Mouse (Mus musculus) spleen, adult 12 weeks (tissue): ENCODE measurements around the gene Cisd1.

Source experiments
- DNase-seq: peaks from one replicate; pipeline ENCODE4 v3.0.0; 2022; ENCODE audit warnings: low spot score

The Cisd1 gene

DNA sequence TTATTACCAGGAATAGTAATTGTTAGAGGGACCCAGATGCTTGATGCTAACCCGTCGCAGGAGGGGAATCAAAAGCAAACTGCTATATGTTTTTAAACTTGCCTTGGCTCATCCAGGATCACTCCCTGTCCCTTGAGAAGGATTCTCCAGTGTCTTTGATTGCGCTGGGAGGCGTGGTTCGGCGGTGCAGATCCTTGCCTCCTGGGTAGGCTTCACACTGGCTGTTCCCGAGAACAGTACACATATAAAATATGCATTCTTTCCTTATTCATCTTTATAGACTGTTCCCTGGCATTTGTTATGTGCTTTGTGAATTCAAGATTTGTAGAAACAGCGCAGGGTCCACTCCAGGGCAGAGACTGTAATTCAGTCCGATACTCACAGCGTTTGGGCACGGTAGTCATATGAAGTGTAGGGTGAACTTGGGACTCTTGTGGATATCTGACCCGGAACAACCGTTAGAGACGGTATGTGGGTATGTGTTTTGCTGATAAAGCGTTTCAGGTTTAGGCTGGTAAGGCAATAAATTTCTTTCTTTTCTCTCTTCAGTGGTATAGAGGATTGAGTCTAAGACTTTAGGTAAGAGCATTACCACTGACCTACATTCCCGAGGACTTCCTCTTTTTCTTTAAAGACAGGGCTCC, 4.0 kb upstream of the Cisd1 start:
- DNase-seq = no peak

DNA sequence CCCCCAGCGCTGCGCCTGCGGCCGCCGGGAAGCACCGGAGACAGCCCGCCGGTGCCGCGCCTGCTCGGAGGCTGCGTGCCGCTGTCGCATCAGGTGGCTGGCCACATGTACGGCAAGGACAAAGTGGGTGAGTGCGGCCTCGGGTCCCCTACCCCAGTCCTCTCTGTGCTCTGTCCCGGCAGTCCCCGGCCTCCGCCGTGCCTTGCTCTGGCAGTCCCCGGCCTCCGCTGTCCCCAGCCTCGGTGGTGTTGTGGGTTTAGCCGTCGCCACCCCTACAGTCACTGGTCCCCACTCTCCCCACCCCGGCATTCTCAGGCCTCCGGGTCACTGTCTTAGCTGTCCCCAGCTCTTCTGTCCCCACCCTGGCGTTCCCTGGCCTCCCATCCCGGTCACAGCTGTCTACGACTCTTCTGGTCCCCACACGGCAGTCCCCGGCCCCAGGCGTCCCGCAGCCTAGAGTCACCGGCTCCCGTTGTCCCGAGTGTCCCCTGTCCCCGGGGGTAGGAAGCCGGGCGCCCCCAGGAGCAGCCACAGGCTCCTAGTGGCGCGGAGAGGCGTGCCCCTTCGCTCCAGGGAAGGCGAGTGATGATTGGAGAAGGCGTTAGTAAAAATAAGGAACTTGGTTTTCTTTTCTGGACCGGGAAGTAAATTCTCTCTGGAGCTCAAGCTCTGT, 3.3 kb upstream of the Cisd1 start:
- peak; percentile 31 for DNase-seq

DNA sequence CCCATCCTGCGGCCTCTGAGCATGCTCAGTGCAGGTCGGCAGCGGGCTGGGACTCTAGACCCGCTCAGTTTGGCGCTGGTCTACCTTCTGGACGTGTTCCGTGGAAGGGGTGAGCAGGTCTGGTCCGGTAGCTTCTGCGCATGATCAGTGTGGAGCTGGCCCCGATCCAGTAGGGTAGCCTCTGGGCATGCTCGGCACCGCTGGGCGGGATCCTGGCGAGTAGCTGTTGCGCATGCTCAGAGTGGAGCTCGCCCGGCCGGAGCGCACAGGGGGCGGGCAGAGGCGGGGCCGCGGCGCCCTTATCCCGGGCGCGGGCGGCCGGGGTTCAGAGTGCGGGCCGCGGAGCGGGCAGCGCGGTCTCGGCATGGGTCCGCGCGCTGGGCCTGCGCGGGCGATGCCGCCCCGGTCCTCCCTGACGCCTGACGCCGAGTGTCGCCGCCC, 2.8 kb upstream of the Cisd1 start, which contains the start of gene Ipmk:
TSS of gene Ipmk (plus strand) at position 255 of the 441 bp plus-strand sequence.
- peak; percentile 96 for DNase-seq

DNA sequence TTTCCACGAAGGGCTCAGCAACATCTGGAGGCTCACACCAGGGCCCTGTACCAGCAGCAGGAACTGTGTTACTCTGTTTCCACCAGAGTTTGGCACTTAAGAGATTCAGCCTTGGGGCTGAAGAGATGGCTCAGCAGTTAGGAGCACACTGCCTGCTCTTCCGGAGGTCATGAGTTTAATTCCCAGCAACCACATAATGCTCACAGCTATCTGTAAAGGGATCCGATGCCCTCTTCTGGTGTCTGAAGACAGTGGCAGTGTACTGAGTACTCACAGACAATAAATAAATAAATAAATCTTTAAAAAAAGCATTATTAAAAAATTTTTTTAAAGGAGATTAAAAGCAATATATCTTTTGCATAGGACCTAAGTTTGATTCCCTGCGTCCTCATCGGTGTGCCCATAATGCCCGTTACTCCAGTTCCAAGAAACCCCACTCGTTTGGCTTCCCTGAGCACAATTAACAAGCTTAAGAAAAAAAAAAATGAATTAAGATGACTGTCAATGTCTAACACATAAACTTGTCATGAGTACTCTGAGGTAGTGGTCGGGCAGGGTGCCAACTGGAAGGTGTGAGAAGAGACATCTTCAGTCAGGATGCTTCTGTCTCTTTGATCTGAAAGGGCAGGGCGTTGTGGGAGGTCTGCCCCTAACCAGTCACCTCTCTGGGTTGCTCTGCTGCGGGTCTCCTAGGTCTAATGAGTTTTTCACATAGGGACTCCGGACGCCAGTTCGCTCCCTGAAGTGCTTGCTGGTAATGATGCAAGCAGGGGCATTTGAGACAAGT, 2.2 kb upstream of the Cisd1 start:
- DNase-seq = no peak

DNA sequence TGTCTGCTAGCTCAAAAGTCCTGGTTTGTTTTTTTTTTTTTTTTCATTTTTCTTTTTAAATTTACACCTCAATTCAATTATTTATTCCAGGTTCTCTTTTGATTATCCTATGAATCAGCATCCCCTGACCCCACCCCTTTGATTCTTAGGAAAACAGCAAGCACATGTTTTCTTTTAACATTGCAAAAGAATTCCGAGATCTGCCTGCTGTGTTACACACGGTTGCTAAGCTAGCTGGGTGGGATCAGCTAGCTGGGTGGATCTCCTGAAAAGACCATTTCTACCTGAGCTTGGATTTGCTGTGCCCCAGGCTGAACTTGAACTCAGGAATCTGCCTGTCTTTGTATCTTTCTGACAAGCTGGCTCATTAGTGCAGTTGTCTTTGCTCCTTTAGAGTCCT, 1.4 kb upstream of the Cisd1 start:
- DNase-seq = no peak

DNA sequence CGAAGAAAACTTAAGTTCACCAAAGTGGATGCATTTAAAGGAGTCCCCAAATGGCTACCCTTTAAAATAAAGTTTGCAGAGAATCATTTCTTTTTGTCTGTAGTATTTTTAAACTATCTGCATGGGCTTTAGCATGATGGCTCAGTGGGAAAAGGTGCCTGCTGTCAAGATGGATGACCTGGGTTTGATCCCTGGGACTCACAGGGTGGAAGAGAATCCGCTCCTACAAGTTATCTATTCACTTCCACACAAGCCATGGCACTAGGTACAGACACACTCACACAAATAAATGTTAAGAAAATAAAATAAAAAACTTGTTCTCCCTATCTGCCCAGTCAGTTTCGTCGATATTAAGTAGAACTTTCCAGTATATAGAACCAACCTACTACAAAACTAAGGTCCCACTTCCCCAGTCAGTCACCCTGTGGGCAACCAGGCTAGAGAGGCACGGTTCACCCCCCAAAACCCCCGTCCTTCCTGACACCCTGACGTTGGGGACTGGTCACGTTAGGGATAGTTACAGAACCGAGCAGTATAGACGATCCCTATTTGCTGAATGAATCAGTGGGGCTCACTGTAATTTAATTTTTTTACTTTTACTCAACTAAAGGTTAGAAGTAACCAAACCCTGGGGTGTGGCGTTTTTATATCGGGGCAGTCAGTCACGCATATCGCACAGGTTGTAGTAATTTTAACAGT, 1.0 kb downstream of the Cisd1 start:
- no peak for DNase-seq

DNA sequence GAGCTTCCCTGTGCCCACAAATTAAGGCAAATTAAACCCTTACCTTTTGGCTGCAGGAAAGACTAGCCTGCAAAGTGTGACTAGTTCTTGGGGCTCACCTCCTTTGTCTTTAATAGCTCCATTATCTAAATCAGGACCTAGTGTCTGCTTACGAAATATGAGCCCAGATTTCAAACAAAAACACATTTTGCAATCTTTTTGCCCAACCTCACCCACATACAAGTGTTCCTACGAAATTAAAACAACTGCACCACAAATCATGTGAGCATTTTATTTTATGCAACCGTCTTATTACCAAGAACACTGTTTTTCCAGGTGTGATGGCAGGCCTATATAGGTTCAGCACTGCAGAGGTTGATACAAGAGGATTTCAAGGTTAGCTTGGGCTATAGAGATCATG, 1.6 kb downstream of the Cisd1 start:
- no peak for DNase-seq

DNA sequence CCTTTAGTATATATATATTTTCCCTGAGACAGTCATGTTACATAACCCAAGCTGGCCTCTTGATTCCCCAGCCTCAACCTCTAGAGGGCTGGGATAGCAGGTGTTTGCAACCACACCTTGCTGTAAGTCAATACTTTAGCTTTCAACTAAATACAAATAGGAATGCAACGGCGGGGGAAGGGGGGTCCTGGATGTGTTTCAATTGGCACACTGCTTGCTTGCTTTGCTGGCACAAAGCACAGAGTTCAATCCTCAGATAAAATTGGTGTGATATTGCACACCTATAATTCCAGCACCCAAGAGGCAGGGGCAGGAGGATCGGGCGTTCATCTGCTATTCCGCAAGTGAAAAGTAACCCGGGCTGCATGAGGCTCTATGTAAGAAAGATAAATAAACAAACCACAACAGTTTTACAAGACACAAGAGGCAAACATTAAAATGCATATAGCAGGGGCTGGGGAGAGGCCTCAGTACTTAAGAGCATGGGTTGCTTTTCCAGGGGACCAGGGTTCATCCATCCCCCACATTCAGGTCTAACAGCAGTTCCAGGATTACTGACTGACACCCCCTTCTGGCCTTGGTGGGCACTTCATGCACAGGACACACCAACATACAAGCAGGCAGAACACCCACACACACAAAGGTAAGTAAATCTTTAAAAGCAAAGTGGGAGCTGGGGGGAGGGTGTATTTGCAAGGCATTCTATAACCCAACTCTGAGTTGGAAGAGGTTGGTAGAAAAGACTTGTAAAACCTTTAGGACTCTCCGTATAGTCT, 2.5 kb downstream of the Cisd1 start:
- no peak for DNase-seq

DNA sequence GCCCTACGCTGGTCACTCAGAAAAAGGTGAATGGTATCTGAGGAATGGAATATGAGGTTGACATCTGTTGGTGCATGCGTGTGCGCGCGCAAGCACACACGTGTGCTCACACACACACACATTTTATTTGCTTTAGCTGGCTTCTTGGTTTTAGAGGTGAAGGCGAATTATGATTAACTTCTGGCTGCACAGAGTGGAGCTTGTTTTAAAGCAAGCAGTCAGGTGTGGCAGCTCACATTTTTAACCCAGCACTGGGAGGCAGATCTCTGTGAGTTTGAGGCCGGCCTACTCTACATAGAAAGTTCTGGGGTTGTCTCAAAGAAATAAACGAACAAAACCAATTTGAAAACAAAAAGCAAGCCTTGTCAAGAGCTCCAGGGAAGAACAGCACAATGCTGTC, 3.5 kb downstream of the Cisd1 start:
- DNase-seq = no peak

DNA sequence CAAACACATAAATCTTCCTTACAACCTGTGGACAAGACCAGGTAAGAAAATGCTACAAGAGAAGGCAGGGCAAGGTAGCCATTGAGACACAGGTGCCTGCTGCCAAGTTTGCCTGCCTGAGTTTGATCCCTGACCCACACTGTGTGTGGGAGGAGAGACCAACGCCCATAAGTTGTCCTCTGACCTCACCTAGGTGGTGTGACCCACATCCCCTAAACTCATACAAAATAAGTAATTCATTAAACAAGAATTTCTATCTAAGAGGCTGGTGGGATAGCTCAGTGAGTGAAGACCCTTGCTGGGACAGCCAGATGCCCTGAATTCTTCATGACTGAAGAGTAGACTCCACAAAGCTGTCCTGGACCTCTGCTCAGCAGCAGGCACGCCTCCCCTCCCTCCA, 4.6 kb downstream of the Cisd1 start:
- no peak for DNase-seq

DNA sequence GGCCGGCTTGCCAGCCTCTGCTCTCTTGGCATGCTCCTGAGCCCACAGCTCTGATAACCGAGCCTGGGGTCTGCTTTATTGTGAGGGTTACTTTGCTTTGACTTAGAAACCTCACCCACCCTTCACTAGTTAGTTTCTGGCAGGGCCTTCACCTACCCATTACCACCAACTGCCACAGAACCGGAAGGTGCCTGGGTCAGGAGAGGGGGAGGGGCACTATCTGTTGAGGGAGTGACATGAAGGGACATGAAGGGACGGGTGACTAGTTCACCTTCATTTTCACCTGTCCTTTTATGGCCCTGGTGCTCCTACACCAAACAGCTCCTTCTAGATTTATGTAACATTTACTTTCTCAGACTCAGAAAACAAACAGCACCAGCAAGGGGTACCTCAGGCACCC, 5.3 kb downstream of the Cisd1 start:
- no peak for DNase-seq

DNA sequence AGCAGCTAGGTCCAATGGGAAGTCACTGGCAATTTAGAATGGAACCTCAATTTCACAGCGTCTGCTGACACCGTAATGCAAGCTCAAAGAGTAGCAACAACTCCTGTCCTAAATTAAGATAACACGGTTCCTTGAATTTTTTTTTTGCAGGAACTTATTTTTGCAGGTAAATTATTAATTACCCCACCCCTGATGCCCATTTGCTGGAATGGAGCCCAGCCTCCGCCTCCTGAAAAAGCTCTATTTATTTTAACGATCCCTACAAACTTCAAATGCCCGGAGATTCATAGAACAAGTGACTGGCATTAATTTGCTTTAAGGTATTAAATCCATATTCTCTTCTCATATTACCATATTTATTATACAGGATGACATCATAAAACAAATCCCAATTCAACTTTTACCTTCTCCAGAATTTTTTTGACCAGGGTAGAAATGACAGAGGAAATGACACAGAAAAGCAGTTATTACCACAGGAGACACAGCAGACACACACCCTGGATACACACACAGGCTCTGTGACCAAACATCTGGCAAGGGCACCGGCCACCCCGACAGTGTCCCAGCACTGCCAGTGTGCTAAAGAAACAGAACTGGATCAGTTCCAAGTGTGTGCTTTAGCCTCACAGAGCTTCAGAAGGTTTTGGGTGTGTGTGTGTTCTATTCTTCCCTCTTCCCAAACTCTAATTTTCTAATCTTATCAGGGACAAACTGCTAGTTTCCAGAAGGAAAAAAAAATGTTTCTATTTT, 6.4 kb downstream of the Cisd1 start:
- no peak for DNase-seq

DNA sequence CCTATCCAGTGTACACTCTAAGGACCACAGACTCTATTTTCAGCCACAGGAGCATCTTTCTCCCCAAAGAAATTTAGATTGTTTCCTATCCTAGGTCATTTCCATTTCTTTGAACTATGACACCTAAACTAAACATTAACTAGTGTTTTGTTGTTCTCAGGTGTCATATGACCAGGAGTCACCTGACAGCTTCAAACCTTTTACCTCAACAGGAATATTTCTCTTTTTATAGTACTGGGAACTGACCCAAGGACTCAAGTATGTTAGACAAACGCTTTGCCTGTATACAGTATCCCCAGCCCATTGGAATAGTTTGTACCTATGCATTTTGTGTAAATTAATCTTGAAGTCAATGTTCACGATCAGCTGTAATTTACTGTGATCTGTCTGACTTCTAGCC, 7.0 kb downstream of the Cisd1 start:
- no peak for DNase-seq

DNA sequence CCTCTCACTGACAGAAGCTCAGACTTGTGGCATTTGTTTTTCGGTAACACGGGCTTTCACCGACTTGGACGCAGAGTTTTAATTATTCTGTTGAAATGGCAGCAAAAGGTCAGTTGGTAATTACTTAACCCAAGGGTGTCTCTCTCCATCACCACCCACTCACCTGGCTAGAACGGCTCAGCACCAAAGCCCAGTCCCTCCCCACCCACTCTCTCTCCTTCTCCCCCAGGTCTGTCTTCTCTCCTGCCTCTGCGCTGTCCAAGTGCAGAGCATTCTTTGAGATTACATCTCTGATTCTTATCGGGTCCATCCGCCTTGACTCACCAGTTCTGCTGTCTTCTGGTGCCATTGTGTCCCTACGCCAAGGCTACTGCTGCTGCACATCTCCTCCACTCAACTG, 11.9 kb downstream of the Cisd1 start:
- DNase-seq = no peak

DNA sequence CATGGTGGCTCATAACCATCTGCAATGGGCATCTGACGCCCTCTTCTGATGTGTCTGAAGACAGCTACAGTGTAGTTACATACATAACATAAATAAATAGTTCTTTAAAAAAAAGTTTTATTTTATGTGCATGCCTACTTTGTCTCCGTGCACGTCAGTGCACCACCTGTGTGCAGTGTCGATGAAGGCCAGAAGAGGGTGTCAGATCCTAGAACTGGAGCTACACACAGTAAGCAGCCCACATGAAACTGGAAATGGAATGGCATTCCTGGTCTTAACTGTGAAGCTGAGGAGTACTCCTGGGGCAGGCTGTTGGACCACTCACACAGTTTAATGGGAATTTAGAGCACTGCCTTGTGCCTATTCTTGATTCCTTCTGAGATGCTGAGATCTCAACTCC, 12.4 kb downstream of the Cisd1 start:
- DNase-seq = no peak

DNA sequence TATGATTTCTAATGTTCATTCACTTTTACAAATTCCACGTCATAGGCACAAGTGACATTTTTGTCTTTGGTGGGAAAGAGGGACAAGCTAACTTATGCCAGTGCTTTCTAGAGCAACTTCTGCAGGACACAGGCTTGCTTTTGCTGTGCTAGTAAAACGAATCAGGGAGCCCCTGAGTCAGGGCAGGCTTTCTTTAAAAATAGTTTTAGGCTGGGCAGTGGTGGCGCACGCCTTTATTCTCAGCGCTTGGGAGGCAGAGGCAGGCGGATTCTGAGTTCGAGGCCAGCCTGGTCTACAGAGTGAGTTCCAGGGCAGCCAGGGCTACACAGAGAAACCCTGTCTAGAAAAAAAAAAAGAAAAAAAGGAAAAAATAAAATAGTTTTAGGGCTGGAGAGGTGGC, 12.8 kb downstream of the Cisd1 start:
- no peak for DNase-seq

DNA sequence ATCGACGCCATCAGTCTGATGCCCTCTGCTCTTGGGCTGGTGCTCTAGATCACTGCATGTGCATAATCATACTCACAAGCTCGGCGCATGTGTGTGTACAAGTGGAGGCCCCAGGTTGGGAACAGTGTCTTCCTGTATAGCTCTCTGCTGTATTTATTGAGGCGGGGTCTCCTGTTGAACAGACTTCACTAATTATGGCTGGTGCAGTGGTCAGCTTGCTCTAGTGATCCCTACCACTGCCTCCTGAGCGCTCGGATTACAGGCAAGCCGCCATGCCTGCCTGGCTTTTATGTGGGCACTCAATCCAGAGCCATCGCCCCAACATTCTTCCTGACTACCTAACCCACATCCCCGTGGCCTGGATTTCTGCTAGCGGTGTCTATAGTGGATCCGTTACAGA, 14.7 kb downstream of the Cisd1 start:
- no peak for DNase-seq

DNA sequence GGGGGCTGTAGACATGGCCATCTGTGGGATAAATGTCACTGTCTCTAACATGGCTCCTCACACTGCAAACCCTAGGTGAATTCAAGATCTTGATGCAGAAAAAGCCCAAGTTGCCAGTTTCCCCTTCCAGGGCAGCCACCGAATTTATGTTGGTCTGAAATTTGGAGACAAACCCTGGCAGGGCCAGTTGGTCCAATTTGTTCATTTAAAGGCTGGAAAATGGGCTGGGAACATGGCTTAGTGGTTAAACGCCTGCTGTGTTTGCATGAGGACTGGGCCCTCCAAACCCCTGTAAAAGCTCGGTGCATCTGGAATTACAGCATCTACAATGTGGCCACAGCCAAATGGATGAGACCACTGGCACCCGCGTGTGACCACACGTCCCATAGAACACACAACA, 15.5 kb downstream of the Cisd1 start:
- no peak for DNase-seq

DNA sequence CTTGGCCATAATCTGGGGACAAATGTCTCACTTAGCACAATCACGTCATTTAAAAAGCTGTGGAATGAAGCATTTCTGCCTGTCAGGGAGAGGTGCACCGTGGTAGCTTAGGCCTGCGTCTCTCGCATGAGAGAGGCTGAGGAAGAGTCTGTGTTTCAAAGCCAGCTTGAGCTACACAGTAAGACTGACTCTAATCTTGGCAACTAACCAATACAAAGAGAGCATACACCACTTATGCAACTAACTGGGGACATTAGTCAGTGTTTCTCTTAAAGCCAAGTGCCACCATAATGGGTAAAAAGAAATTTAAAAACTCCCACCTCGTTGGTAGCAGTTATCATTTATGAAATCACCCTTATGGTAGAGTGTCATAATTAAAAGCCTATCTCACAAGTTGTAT, 15.9 kb downstream of the Cisd1 start:
- DNase-seq = no peak

DNA sequence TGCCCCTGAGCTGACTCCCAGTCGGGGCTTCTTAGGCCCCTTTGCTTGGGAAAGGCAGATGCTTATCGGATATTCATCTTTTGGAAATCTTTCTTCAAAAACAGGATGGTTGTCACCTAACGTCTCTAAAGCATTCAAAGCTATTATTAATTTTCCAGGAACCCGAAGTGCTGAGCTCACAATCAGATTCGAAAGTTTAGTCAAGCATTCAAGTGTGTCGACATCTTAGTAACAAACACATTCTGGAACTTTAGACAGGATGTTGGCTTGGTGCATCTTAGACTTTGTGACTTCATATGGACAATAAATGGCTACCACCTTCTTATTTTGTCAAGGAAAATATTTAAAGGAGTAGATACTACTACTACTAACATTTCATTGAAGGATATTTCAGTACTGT, 16.4 kb downstream of the Cisd1 start:
- no peak for DNase-seq

DNA sequence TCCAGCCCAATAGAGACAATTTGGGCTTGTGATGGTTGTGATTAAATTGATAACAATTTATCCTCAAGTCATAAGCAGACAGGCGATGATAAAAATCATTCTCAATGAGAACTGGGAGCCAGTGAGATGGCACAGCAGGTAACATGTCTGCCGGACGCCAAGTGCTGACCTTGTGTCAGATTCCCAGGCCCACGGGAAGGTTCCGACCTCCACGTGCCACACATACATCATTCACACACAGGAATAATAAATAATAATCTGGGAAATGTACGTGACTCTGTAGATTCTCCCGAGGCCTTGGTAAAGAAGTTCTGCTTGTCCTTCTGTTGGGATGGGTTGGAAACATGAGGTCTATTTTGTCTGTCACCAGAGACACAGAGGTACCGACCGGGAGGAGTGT, 17.4 kb downstream of the Cisd1 start:
- DNase-seq = no peak
